Mouse (Mus musculus) lung, embryonic 14.5 days (tissue): ENCODE data around the gene Prr36. TPM values are rescaled to one million over a fixed set of nuclear protein-coding genes. Genes with fewer than 3 reads are reported as not detected.

Experiments
- ATAC-seq: fragments of 200-750 bp; cut with Nextera tagmentation; 2 replicates; pipeline ENCODE4 v1.8.0; 2017; ENCODE audit warnings: mild to moderate bottlenecking, moderate TSS enrichment, moderate library complexity; ENCODE audit not compliant: insufficient read depth
- DNase-seq: peaks from one replicate; pipeline ENCODE4 v3.0.0-alpha.2; 2015
- H3K27ac ChIP-seq: fragments of 300-500 bp; sonication (generic); 2 replicates; pipeline ENCODE4 v1.5.1; 2014; ENCODE audit warnings: low read depth, mild to moderate bottlenecking, moderate library complexity
- H3K27me3 ChIP-seq: fragments of 300-500 bp; sonication (generic); 2 replicates; pipeline ENCODE4 v1.6.1; 2014; ENCODE audit warnings: low read length, control low read depth; ENCODE audit not compliant: insufficient read depth
- H3K36me3 ChIP-seq: fragments of 300-500 bp; sonication (generic); 2 replicates; pipeline ENCODE4 v1.6.1; 2014; ENCODE audit warnings: control low read depth; ENCODE audit not compliant: insufficient read depth
- H3K4me1 ChIP-seq: fragments of 300-500 bp; sonication (generic); 2 replicates; pipeline ENCODE4 v1.6.1; 2014; ENCODE audit warnings: antibody characterized with exemption, control low read depth; ENCODE audit not compliant: insufficient read depth
- H3K4me2 ChIP-seq: fragments of 300-500 bp; sonication (generic); 2 replicates; pipeline ENCODE4 v1.6.1; 2014; ENCODE audit warnings: mild to moderate bottlenecking
- H3K4me3 ChIP-seq: fragments of 300-500 bp; sonication (generic); 2 replicates; pipeline ENCODE4 v1.5.1; 2014; ENCODE audit warnings: low read depth, low read length
- H3K9ac ChIP-seq: fragments of 300-500 bp; sonication (generic); 2 replicates; pipeline ENCODE4 v1.6.1; 2014
- H3K9me3 ChIP-seq: fragments of 300-500 bp; sonication (generic); 2 replicates; pipeline ENCODE4 v1.6.1; 2016; ENCODE audit warnings: low read depth, low read length, control low read depth
- CTCF ChIP-seq: IDR thresholded peaks from 2 replicates; pipeline ENCODE4 v1.5.1; 2016; ENCODE audit warnings: antibody characterized with exemption, low read depth
- WGBS: fragments of 180-500 bp; shearing (Covaris S2); extraction: QIAGEN DNeasy Blood & Tissue Kit; methylation state at CpG from one replicate; pipeline ENCODE4 v1.1.7; 2014; 5-methylcytosine and 5-hydroxymethylcytosine counted together
- polyA plus RNA-seq: library from polyadenylated mRNA; unstranded; fragments of >200 nt; fragmentation: Nextera tagmentation; extraction: Ambion mirVana; gene quantifications from 2 replicates; pipeline ENCODE4 v1.2.1, GENCODE M21; 2014

Prr36 gene
- polyA plus RNA-seq, 1 experiment from 2014 or later: 9.7 TPM

GRCm38 (mm10) chr8:4162786-4163185, 54.5 kb downstream of the Prr36 start:
- Histone ChIP-seq H3K27me3 (no peaks in the 10 kb centered on the region), H3K4me3 (no peak overlapping the region), H3K36me3 (no peaks in the 10 kb centered on the region), H3K4me1 (0 out of 2 replicates have a peak, but pooled peaks cover 4% of the 10 kb centered on the region), H3K9ac (no peak overlapping the region), H3K4me2 (no peak overlapping the region), H3K27ac (no peak overlapping the region), H3K9me3 (no peaks in the 10 kb centered on the region)
- TF ChIP-seq CTCF: no peak
- 46% methylated on average over 4 of the region's 4 CpGs for WGBS
- ATAC-seq: no peak
- DNase-seq: no peak

Other genes with a start within 250 kb of the Prr36 start
- gene Cd209f, start 111.6 kb downstream of the Prr36 start, polyA plus RNA-seq: not detected in 2 replicates
- not detected in 2 replicates for gene Cd209g, start 83.4 kb downstream of the Prr36 start, polyA plus RNA-seq
- gene Evi5l, start 50.9 kb downstream of the Prr36 start, polyA plus RNA-seq: 21.7 and 26.8 TPM in 2 replicates
- gene Lrrc8e, start 9.4 kb upstream of the Prr36 start, polyA plus RNA-seq: 1.9 and 2.3 TPM in 2 replicates
- 16.2 and 20.9 TPM in 2 replicates for gene Map2k7, start 21.3 kb upstream of the Prr36 start, polyA plus RNA-seq
- gene Gm49320, start 21.4 kb upstream of the Prr36 start, polyA plus RNA-seq: 1.2 and 1.5 TPM in 2 replicates
- gene Tgfbr3l, start 30.8 kb upstream of the Prr36 start, polyA plus RNA-seq: 2.0 and 3.2 TPM in 2 replicates
- 60.6 and 63.5 TPM in 2 replicates for gene Snapc2, start 35.6 kb upstream of the Prr36 start, polyA plus RNA-seq
- gene Ctxn1, start 41.8 kb upstream of the Prr36 start, polyA plus RNA-seq: 65.7 and 80.7 TPM in 2 replicates
- gene Timm44, start 58.5 kb upstream of the Prr36 start, polyA plus RNA-seq: 74.9 and 77.0 TPM in 2 replicates
- 16.2 and 16.4 TPM in 2 replicates for gene Ccl25, start 107.8 kb upstream of the Prr36 start, polyA plus RNA-seq
- 307 and 319 TPM in 2 replicates for gene Elavl1, start 108.0 kb upstream of the Prr36 start, polyA plus RNA-seq